Mouse (Mus musculus): ENCODE measurements around the gene Clec18a. TPM values are rescaled to one million over a fixed set of nuclear protein-coding genes. Genes with fewer than 3 reads are reported as not detected.

The Clec18a gene
- total and polyA plus RNA-seq, 2 experiments from 2014 or later, result 0.33 to 0.42 TPM

- Histone ChIP-seq H3K9ac (peak overlapping the region; percentile 65), H3K36me3 (ENCODE audit: insufficient read depth) (peaks cover 43% of the 10 kb centered on the region), H3K27ac (ENCODE audit: low read depth, low read length) (peak overlapping the region; percentile 70), H3K27me3 (ENCODE audit: insufficient read depth, low read length) (no peaks in the 10 kb centered on the region), H3K4me2 (ENCODE audit: low read depth) (peak overlapping the region; percentile 97), H3K4me1 (ENCODE audit: insufficient read depth) (peaks cover 15% of the 10 kb centered on the region), H3K4me3 (ENCODE audit: low read depth, low read length) (peak overlapping the region; percentile 93), H3K9me3 (ENCODE audit: low read length) (no peaks in the 10 kb centered on the region)
- ATAC-seq, result peak; percentile 78
- under 1% methylated on average over 60 of the region's 63 CpGs for WGBS
- no peak for TF ChIP-seq CTCF (IDR thresholded peaks at IDR 0.05; ENCODE audit: low read depth)
- peak; percentile 14 for DNase-seq
Observed at GRCm38 (mm10) chr8:111056691-111057293, 35.4 kb downstream of the Clec18a start.

GRCm38 (mm10) chr8:111056158-111056663 is 36.0 kb downstream of the Clec18a start, which contains the start of gene Exosc6:
TSS of gene Exosc6 (plus strand) at chr8:111056339.
- peak; percentile 97 for DNase-seq
- H3K9me3 ChIP-seq (ENCODE audit: low read length), result no peaks in the 10 kb centered on the region
- H3K36me3 ChIP-seq (ENCODE audit: insufficient read depth), result peaks cover 49% of the 10 kb centered on the region
- peak within 1 kb of the TSS; percentile 97 for H3K4me2 ChIP-seq (ENCODE audit: low read depth)
- peak within 1 kb of the TSS; percentile 70 for H3K27ac ChIP-seq (ENCODE audit: low read depth, low read length)
- no peaks in the 10 kb centered on the region for H3K27me3 ChIP-seq (ENCODE audit: insufficient read depth, low read length)
- H3K4me1 ChIP-seq (ENCODE audit: insufficient read depth), result peaks cover 12% of the 10 kb centered on the region
- peak; percentile 99 for ATAC-seq
- peak within 1 kb of the TSS; percentile 93 for H3K4me3 ChIP-seq (ENCODE audit: low read depth, low read length)
- 2% methylated on average over 60 of the region's 68 CpGs for WGBS
- TF ChIP-seq CTCF (IDR thresholded peaks at IDR 0.05; ENCODE audit: low read depth), result peak; percentile 97
- H3K9ac ChIP-seq, result peak within 1 kb of the TSS; percentile 65

GRCm38 (mm10) chr8:111055661-111056060 is 36.6 kb downstream of the Clec18a start:
- ATAC-seq (no peak), DNase-seq (no peak)
- Histone ChIP-seq H3K4me1 (ENCODE audit: insufficient read depth) (peaks cover 8% of the 10 kb centered on the region), H3K4me3 (ENCODE audit: low read depth, low read length) (no peak overlapping the region), H3K9ac (no peak overlapping the region), H3K9me3 (ENCODE audit: low read length) (no peaks in the 10 kb centered on the region), H3K27me3 (ENCODE audit: insufficient read depth, low read length) (no peaks in the 10 kb centered on the region), H3K27ac (ENCODE audit: low read depth, low read length) (no peak overlapping the region), H3K4me2 (ENCODE audit: low read depth) (no peak overlapping the region), H3K36me3 (ENCODE audit: insufficient read depth) (peaks cover 53% of the 10 kb centered on the region)
- WGBS, result 68% methylated on average over 2 of the region's 2 CpGs
- TF ChIP-seq CTCF (IDR thresholded peaks at IDR 0.05; ENCODE audit: low read depth), result no peak

GRCm38 (mm10) chr8:111055031-111055634 is 37.1 kb downstream of the Clec18a start:
- no peak overlapping the region for H3K9ac ChIP-seq
- no peak overlapping the region for H3K4me3 ChIP-seq (ENCODE audit: low read depth, low read length)
- WGBS, result 93% methylated on average over 17 of the region's 17 CpGs
- TF ChIP-seq CTCF (IDR thresholded peaks at IDR 0.05; ENCODE audit: low read depth), result no peak
- DNase-seq (no peak), ATAC-seq (no peak)
- peaks cover 58% of the 10 kb centered on the region for H3K36me3 ChIP-seq (ENCODE audit: insufficient read depth)
- H3K27ac ChIP-seq (ENCODE audit: low read depth, low read length), result no peak overlapping the region
- H3K4me2 ChIP-seq (ENCODE audit: low read depth), result no peak overlapping the region
- no peaks in the 10 kb centered on the region for H3K27me3 ChIP-seq (ENCODE audit: insufficient read depth, low read length)
- H3K9me3 ChIP-seq (ENCODE audit: low read length), result no peaks in the 10 kb centered on the region
- H3K4me1 ChIP-seq (ENCODE audit: insufficient read depth), result peaks cover 8% of the 10 kb centered on the region

GRCm38 (mm10) chr8:111053827-111054518 is 38.3 kb downstream of the Clec18a start:
- 91% methylated on average over 12 of the region's 12 CpGs for WGBS
- no peak for ATAC-seq
- Histone ChIP-seq H3K4me3 (ENCODE audit: low read depth, low read length) (no peak overlapping the region), H3K36me3 (ENCODE audit: insufficient read depth) (peaks cover 70% of the 10 kb centered on the region), H3K9me3 (ENCODE audit: low read length) (no peaks in the 10 kb centered on the region), H3K4me1 (ENCODE audit: insufficient read depth) (peaks cover 8% of the 10 kb centered on the region), H3K27ac (ENCODE audit: low read depth, low read length) (no peak overlapping the region), H3K9ac (no peak overlapping the region), H3K27me3 (ENCODE audit: insufficient read depth, low read length) (no peaks in the 10 kb centered on the region), H3K4me2 (ENCODE audit: low read depth) (no peak overlapping the region)
- DNase-seq, result no peak
- TF ChIP-seq CTCF (IDR thresholded peaks at IDR 0.05; ENCODE audit: low read depth), result peak; percentile 11; the same call in 1 of the 2 replicates

- ATAC-seq (no peak), DNase-seq (no peak)
- Histone ChIP-seq H3K4me2 (ENCODE audit: low read depth) (no peak overlapping the region), H3K4me1 (ENCODE audit: insufficient read depth) (no peaks in the 10 kb centered on the region), H3K27ac (ENCODE audit: low read depth, low read length) (no peak overlapping the region), H3K9ac (no peak overlapping the region), H3K27me3 (ENCODE audit: insufficient read depth, low read length) (no peaks in the 10 kb centered on the region), H3K9me3 (ENCODE audit: low read length) (no peaks in the 10 kb centered on the region), H3K36me3 (ENCODE audit: insufficient read depth) (peaks cover 96% of the 10 kb centered on the region), H3K4me3 (ENCODE audit: low read depth, low read length) (no peak overlapping the region)
- WGBS, result 97% methylated on average over 7 of the region's 7 CpGs
- TF ChIP-seq CTCF (IDR thresholded peaks at IDR 0.05; ENCODE audit: low read depth), result no peak
Observed at GRCm38 (mm10) chr8:111049106-111049505, 43.1 kb downstream of the Clec18a start.

GRCm38 (mm10) chr8:111048694-111049093 is 43.5 kb downstream of the Clec18a start:
- DNase-seq (no peak), ATAC-seq (no peak)
- H3K27ac ChIP-seq (ENCODE audit: low read depth, low read length), result no peak overlapping the region
- peaks cover 96% of the 10 kb centered on the region for H3K36me3 ChIP-seq (ENCODE audit: insufficient read depth)
- no peak overlapping the region for H3K4me3 ChIP-seq (ENCODE audit: low read depth, low read length)
- no peak for TF ChIP-seq CTCF (IDR thresholded peaks at IDR 0.05; ENCODE audit: low read depth)
- WGBS, result 91% methylated on average over 2 of the region's 2 CpGs
- H3K4me2 ChIP-seq (ENCODE audit: low read depth), result no peak overlapping the region
- no peak overlapping the region for H3K9ac ChIP-seq
- no peaks in the 10 kb centered on the region for H3K9me3 ChIP-seq (ENCODE audit: low read length)
- H3K27me3 ChIP-seq (ENCODE audit: insufficient read depth, low read length), result no peaks in the 10 kb centered on the region
- no peaks in the 10 kb centered on the region for H3K4me1 ChIP-seq (ENCODE audit: insufficient read depth)
